Mouse (Mus musculus): Measurements from ENCODE around the gene H2-Aa.

GRCm38 (mm10) chr17:34244656-34245055, 43.0 kb downstream of the H2-Aa start:
- TF ChIP-seq CTCF (IDR thresholded peaks at IDR 0.05; ENCODE audit: borderline replicate concordance, insufficient read depth, low read length) (no peak), POLR2A (IDR thresholded peaks at IDR 0.05; ENCODE audit: low read depth, low read length) (no peak)

Data from embryonic fibroblast, embryonic 13.5 days (primary cell).